Mouse (Mus musculus) c-Kit-positive CD71-positive TER-119-positive erythroid progenitor cells, embryonic 14.5 days (primary cell): ENCODE results near the gene Hoxb9.

Experiments used
- DNase-seq: peaks from one replicate; pipeline ENCODE4 v3.0.0-alpha.2; 2013; ENCODE audit warnings: low spot score

The Hoxb9 gene

DNA sequence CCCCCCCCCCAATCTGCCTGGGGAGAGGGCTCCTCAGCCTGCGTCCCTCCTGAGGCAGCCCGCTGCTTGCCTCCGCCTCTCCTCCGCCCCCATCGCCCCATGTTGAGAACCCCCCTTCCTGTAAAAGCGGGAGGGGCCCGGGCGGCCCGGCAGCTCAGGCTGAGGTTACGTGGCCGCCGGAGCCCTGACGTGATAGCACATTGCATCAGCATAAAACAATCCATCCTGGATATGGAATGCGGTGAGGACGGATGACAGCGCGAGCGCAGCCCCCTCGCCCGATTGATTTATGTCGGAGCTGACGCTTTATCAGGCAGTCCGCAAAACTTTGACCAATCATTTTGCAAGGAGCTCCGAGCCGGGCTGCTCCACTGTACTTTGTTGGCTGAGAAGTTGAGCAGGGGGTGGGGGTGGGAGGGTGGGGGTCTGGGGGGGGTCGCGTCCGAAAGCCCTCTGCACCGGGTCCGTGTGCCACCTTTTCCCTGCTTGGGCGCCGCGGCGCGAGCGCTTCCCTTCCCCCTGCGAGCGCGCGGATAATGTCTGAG, at the start of gene Hoxb9:
TSS of gene Hoxb9 (plus strand) at position 462 of the 545 bp plus-strand sequence.
- DNase-seq: no peak

DNA sequence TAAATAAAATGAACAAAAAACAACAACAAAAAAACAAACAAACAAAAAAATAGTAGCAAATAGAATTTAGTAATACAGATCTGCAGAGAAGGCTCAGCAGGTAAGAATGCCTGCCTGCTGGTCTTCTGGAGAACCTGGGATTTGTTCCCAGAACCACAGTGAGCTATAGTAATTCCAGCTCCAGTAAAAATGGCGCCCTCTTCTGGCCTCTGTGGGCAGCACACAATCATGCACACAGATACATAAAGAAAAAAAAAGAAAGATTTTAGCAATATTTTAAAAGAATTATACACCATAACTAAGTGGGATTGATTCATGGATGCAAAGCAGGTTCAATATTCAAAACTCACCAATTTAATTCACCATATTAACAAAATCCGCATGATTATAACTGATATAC, 47.4 kb upstream of the Hoxb9 start:
- peak; percentile 4 for DNase-seq

DNA sequence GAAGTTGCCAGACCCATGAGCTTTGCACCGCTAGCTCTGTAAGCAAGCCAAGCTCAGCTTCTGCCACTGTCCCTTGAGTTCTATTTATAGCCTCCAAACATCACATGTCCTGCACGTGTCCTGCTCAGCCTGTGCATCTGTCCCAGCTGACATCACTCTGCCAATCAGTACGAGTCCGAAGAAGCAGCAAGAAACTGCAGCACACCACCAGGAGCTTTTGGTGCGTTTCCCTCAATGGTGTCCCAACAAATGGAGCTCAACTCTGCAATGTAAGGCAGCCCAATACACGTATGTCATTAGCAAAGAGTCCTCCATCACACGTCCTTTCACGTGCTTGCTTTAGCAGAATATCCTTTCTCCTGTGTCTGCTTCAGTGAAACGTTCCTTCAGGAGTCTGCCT, 43.6 kb upstream of the Hoxb9 start:
- DNase-seq: no peak

DNA sequence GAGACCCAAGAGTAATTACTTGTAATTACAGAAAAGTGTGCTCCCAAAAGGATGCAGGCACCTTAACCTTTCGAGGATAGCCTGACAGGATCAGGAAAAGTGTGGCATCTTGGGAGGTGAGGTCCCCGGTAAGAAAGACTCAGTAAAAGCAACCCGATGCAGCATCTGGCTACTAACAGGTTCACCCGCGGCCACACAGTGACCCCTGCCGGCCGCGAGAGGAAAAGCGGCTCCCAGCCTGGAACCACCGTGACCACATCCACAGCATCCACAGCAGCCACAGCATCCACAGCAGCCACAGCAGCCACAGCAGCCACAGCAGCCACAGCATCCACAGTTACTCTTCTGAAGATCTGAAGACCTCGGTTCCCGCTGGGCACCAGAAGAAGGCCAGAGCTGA, 36.4 kb upstream of the Hoxb9 start:
- peak; percentile 5 for DNase-seq

DNA sequence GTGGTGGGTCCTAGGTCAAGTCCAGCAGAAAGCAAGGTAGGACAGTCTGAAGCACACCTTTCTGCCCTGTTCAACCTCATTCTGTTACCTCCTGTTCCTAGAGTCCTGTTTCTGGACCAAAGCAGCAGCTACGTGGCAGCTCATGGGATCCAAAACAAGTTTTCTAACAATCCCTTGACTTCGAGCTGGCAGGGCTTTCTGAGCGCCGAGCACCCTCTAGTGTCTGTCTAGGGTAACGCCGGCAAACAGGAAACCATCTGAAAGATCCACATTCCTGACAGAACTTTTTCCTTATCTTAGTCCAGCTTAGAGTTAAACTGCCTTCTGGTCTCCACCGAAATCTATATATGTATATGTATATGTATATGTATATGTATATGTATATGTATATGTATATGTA, 31.0 kb upstream of the Hoxb9 start:
- DNase-seq: peak; percentile 13

GRCm38 (mm10) chr11:96250901-96251300, 20.4 kb upstream of the Hoxb9 start:
- no peak for DNase-seq

- no peak for DNase-seq
These were observed 19.7 kb upstream of the Hoxb9 start for GRCm38 (mm10) chr11:96251480-96252031.

- no peak for DNase-seq
These were observed 18.6 kb upstream of the Hoxb9 start for GRCm38 (mm10) chr11:96252541-96253120.

DNA sequence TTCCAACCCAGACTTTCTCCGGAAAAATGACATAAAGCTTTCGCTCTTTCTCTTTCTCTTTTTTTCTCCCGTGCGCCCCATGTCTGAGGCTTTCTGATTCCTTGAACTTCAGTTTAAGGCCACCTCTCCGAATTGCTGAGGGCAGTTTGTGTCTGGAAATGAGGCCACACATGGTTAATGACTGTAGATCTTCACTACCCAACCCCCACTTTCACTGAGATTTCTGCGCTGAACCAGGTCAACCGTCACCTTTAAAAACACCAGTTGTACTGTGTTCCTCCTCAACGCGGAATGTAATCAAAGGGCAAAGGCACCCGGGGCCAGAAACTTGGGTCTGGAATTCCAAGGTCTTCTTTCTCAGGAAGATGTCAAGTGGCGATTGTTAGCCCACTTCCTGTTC, 17.0 kb upstream of the Hoxb9 start:
- DNase-seq: no peak

DNA sequence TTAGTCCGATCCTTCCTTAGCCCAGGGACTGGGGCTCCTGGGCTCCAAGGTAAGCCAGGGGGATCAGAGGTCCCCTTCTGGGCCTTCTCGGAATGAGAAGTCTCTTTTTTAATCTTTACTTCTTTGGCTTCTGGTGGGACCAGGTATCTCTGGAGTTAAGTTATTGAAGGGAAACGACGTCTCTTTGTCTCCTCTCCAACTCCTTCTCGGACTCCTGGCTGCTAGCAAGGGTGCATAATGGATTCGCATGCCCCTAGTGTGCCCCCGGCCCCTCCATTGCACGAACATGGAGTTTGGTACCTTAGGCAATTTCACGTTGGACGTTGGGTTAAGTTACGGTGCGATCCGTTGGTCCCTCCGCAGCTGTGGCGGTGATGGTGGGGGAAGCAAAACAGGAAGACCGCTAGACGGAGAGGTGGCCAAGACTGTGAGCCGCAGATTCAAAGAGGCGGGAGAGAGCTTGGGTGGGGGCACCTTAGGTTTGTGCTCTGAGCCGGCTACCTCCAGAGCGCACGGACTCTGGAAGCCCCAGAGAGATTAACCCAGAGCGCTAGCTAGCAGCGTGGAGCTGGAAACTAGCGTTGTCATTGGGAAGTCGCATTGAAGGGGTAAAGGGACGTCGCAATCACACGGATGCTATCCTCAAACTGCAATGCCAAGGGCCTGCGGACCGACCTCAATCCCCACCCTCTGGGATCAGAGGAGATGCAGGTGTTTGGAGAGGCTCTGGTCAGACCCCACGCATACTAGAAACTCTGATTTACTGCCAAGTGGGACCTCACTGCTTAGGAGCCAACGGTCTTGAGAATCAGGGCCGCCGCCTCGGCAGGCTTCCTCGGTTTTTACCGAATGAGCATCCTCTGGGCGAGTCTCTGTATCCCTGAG, 15.9 kb upstream of the Hoxb9 start:
- DNase-seq: no peak

DNA sequence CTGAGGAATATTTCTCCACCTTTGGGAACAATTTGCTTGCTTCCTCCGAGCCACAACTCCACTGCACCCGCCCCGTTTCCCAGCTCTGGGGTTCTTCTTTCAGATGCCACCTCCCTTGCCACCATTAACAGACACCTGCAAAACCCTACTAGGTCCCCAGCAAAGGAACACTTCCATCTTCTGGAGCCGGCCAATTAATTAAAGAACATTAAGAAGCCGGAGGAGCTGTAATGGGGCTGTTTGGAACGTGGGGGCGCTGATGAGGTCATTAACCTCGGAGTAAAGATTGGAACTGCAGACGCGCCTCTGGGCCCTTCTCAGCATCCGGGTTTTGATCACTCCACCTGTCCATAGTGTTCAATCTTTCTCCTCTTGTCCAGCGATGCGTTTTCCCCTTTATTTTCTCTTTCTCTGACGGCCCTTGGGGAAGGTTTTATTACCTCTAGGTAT, 15.2 kb upstream of the Hoxb9 start:
- no peak for DNase-seq

DNA sequence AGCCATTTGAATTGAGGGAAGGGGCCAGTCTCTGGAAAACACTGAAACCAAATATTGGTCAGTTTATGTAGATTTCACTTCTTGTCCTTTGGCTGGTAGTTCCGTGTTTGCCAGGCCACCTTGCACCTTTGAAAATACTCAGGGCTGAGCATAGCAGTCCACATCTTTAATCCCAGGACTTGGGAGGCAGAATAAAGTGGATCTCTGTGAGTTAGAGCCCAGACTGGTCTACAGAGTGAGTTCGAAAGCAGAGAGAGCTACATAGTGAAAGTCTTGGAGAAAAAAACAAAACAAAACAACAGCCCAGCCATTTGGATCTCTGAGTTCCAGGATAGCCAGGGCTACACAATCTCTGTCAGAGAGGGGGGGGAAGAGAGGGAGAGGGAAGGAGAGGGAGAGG, 14.1 kb upstream of the Hoxb9 start:
- no peak for DNase-seq

DNA sequence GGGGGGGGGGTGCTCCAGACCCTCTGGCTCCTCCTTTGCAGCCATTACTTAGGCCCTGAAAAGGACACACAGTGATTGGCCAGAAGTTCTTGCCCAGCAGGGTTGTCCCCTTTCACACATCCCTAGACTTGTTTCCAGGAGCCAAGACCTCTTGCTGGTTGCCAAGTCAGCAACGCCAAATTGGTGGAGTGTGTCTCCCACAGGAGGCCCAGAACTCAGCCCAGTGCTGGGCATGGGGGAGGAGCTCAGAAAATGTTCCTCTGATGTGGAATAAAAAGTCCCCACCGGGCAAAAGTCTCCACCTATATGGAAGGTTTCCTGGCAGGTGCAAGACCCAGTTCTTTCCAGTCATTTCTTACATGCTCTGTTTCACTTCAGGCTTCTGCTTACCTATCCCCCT, 12.2 kb upstream of the Hoxb9 start:
- no peak for DNase-seq

DNA sequence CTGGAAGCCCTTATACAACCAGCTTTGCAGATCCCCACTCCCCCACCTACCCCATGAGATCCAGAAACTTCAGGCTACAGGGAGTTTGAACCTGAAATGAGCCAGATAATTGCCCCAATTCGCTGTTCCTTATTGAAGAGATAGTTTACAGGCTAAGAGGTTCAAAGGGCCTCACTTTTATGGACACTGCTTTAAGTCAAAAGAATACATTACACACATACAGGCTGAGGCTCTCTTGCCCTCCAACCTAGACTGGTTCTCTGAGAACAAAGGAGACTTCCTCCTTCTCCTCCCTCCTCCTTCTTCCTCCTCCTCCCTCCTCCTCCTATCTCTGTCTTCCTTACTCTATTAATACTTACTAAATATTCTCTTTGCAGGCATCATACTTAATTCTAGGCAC, 11.7 kb upstream of the Hoxb9 start:
- no peak for DNase-seq

DNA sequence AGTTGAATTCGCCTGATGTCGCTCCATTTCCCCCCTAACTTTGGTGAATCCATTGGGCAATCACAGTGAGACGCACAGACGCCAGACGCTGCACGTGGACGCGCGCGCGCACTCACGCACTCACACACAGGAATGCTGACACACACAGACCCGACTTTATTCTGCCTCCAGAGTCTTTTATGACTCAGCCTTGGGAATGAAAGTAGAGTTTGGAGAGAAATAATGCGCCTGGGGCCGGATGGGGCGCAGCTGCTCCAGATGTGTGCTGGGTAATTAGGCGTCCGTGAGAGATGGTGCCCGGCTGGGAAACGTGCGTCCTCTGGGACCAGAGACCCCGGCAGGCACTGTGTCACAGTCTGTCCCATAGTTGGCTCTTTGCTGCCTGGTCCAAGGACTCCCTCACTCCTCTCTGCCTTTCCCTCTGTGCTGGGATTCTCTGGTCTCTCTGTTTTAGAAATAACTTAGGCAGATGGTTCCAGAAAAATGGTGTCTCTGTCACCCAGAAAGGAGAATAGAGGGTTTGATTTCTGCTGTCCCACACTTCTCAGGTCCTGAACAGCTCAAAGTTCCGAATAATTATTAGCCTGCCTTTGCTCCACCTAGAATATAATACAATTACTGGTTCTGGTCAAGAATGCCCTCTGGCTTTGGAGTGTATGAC, 10.8 kb upstream of the Hoxb9 start:
- DNase-seq: no peak

GRCm38 (mm10) chr11:96261323-96261890, 9.8 kb upstream of the Hoxb9 start:
- peak; percentile 3 for DNase-seq

DNA sequence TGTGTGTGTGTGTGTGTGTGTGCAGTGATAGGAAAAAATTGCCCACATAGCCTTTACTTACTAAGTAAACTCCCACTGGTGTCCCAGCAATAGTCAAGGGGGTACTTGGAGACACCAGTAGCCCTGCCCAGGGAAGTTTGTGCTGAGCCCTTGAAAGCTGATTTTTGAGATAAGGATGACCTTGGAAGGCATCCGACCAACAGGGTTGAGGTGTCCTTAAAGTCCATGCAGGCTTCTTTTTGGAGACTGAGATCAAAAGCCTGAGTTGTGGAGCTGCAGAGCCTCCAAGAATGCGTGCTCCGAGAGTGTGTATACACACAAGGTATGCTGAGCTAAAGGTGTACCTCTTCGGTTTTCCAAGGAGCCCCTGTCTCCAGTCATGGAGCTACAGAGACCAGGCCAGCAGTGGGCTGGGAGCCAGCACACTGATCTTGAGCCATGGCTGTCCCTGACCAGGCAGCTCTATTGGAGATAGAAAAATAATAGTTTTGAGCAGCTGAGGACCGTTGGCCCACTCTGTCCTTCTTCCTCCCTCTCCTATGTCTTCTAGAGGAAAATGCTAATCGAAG, 8.9 kb upstream of the Hoxb9 start:
- no peak for DNase-seq

DNA sequence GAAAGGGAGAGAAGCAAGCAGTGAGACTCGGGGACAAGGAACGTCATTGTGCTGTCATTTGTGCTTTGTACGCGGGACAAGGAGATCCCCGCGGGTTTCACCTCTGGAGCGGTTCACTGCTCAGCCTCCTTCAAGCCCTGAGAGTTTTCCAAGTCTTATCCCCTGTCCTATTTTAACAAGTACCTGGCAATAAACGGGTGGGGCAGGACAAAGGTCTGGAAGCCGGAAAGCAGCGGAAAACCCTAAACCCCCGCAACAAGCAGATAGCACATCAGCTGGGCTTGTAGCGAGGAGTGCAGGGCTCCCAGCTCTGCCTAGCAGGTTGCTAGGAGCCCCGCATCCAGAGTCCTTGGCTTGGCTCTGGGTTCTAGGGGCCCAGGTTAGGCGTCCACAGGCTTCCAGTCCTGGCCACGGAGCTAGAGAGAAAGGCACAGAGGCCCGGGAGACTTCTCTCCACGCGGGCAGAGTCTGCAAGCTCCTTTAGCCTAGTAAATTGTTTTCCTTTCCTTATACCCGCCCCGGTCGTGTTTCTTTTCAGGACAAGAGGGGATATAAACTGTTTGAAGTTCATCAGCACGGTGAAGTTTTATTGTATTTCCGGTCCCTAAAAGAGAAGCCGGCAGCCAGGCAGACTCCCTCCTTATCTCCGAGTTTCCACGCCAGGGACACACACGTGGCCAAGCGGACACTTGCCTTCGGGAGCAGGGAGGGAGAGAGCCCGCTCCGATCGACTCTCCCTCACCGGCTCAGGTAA, 7.4 kb upstream of the Hoxb9 start:
- no peak for DNase-seq

DNA sequence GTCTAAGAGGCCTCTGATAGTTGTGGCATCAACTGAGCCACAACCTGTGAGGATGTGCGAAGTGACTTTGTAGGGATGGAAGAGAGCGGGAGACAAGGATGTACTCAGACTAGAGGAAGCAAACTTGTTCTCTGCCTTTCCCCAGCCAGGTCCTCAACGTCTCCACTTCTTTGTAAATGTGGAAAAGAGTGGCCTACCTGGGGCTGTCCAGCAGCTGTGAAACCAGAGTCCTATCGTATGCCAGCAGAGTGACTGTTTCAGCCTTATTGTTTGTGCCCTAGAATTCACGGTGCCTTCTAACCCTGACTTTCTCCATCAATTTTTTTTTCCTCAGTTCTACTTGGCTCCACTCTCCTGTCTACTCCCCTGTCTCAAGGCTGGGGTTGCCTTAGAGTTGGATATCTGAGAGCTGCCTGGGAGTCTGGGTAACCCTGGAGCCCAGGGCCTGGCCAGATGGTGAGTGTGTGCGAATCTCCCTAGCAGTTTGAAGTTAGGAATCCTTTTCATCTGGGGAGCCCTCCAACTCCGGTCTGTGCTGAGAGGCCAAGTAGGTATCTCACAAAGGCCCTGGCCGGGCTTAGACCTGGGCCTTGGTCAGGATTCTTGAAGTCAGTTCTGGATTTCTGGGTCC, 6.8 kb upstream of the Hoxb9 start:
- no peak for DNase-seq

GRCm38 (mm10) chr11:96265954-96266353, 5.3 kb upstream of the Hoxb9 start:
- no peak for DNase-seq
